Mouse (Mus musculus) R1 (cell line): ENCODE measurements around the gene Rpap2.

Experiments used
- DNase-seq: peaks from one replicate; pipeline ENCODE4 v3.0.0-alpha.2; 2018; ENCODE audit warnings: low read depth, low spot score

The Rpap2 gene

GRCm38 (mm10) chr5:107597301-107598077 lies at the start of gene Rpap2, which contains the start of gene Glmn:
TSS of gene Rpap2 (plus strand) at chr5:107597373.
TSS of gene Glmn (minus strand) at chr5:107597888.
- DNase-seq = peak; percentile 90

- no peak for DNase-seq
Observed at GRCm38 (mm10) chr5:107547955-107548354, 49.2 kb upstream of the Rpap2 start.

- DNase-seq = no peak
Observed at GRCm38 (mm10) chr5:107548444-107548843, 48.7 kb upstream of the Rpap2 start.

DNA sequence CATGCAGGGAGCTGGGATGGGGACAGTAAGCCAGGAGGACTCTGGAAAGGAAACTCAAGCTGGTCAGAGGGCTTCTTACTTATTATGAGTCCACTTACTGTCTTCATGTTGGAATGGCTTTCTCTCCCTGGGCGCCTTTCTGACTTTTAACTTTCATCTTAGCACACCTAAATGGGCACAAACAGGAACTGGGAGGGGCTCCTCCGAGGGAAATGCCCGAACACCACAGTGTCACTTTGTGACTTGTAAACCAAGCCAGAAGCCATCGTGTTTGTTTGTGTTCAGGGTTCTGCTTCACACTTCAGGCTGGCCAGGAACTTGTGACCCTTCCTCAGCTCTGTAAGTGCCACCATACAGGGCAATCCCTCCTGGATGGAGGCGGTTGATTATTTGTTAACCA lies 42.8 kb upstream of the Rpap2 start:
- DNase-seq = no peak

DNA sequence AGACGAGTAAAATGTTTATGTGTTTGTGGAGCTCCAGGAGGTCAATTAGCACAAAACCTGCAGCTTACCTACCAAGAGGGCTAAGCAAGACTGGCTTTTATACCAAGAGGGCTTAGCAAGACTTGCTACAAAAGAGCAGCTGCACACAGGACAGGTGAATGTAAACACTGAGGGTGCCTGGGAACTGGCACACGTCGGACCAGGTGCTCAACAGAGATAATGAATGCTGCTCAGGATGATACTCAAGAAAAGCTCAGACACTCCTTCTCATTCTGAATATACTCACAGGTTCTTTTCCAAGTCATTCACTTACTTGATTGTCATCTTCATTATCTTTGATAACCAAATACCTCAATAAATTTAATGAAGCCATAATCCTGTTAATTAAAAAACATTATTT lies 40.2 kb upstream of the Rpap2 start:
- no peak for DNase-seq

GRCm38 (mm10) chr5:107569148-107569547 lies 28.0 kb upstream of the Rpap2 start:
- DNase-seq = no peak

- peak; percentile 9 for DNase-seq
Observed at GRCm38 (mm10) chr5:107598380-107598779, 1.2 kb downstream of the Rpap2 start.

GRCm38 (mm10) chr5:107611224-107611623 lies 14.1 kb downstream of the Rpap2 start:
- DNase-seq = peak; percentile 62

- DNase-seq = no peak
Observed at GRCm38 (mm10) chr5:107617986-107618385, 20.8 kb downstream of the Rpap2 start.

DNA sequence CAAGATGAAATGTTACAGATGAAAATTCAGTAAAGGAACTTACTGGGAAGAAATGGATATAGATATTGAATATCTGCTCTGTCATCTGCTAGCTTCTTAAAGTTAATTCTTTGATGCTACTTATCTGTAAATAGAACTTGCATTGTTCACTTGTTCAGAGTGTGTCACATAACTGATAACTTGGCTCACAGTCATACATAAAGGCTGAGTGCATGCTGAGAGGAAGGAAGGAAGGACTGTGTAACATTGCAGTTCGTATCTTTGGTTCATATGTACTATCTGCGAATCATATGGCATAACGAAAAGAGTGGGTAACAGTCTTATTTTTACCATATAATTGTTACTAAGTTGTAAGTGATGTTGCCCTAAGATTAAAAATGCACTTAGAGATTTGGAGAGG lies 24.2 kb downstream of the Rpap2 start:
- DNase-seq = no peak

- no peak for DNase-seq
Observed at GRCm38 (mm10) chr5:107633651-107634050, 36.5 kb downstream of the Rpap2 start.

DNA sequence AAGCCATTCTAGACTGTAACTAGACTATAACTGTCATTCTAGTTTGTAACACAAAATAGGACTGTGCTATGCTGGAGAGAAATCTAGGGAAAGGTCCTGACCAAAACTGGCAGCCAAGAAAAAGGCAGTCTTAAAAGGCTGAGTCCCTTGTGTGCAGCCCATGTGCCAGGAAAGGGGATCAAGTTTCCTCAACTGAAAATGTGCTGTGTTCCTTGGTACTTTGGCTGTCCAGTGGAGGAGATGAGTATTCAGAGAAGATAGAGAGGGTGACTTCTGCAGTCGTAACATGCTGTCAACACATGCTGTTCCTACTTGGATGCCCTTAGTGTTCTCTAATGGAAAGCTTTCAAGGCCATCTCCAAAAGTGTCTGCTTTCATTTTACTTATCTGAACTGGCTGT lies 39.9 kb downstream of the Rpap2 start:
- no peak for DNase-seq

- no peak for DNase-seq
Observed at GRCm38 (mm10) chr5:107638366-107638765, 41.2 kb downstream of the Rpap2 start.

GRCm38 (mm10) chr5:107644595-107644994 lies 47.4 kb downstream of the Rpap2 start:
- no peak for DNase-seq

DNA sequence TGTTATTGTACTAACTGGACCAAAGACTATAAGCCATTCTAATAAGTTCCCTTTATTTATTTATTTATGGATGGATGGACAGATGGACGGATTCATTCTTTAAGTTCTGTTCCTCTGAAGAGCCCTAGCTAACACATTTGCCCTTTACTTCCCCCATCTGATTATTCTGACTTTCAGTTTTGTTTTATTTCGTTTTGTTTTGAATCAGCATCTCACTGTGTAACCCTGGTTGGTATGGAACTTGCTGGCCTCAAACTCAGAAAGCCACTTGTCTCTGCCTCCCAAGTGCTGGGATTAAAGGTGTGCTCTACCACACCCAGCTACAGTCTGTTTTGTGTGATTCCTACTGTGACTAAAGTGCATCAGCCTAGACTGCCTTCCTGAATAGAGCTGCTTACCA lies 48.8 kb downstream of the Rpap2 start:
- no peak for DNase-seq

DNA sequence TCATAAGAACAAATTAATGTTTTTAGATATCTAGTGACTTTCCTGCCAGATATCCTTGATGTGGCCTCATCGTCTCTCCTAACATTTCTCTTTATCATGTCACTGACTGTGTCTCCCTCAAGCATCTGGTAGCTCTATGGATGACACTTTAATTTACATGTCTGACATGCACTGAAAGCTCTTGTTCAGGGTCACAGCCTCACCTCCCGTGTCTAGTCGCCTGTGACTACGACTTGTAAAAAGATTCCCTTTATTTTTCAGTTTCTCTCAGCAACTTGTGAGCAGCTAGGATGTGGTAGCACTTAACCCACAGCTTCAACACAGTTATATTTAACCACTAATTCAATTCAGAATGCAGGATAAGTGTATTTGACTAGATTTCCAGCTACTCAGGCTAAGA lies 50.4 kb downstream of the Rpap2 start:
- DNase-seq = no peak

GRCm38 (mm10) chr5:107648552-107649125 lies 51.5 kb downstream of the Rpap2 start:
- DNase-seq = no peak

- DNase-seq = no peak
Observed at GRCm38 (mm10) chr5:107649680-107650079, 52.5 kb downstream of the Rpap2 start.

DNA sequence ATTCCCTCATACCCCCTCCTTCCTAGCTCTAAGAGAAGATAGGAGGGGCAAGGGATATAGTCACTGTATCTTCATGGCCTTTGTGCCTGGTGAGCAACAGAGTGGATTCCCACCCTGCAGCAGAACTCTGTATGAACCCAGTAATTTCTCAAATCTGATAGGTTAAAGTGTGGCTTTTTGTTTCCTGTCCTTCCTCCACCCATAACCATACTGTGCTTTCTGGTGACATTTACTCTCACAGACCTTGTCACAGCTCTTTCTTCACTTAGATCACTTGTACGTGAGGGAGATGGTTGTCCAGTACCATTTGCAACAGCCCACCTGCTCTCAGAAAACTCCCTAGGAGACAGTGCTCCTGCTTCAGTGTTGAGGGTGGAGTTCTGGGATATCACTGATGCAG lies 53.3 kb downstream of the Rpap2 start:
- DNase-seq = no peak

GRCm38 (mm10) chr5:107652055-107652660 lies 55.0 kb downstream of the Rpap2 start:
- DNase-seq = no peak

- no peak for DNase-seq
Observed at GRCm38 (mm10) chr5:107678392-107678791, 81.2 kb downstream of the Rpap2 start.

DNA sequence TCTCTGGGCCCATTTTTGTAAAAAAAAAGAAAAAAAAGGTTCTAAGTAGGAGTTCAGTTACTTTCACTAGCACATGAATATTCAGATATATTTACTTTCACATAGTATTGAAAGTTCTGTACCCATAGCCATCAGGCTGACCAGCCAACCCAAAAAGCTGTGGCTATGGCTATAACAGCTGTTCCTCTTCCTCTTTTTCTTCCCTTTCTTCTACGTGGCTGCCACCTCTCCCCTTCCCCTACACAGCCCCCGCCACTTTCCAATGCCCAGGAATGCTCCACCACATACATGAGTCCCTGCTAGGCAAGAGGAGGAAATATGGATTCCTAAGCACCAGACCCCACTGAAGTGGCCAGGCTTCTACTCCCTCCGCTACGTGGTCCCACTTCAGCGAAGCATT lies 84.1 kb downstream of the Rpap2 start:
- DNase-seq = no peak

DNA sequence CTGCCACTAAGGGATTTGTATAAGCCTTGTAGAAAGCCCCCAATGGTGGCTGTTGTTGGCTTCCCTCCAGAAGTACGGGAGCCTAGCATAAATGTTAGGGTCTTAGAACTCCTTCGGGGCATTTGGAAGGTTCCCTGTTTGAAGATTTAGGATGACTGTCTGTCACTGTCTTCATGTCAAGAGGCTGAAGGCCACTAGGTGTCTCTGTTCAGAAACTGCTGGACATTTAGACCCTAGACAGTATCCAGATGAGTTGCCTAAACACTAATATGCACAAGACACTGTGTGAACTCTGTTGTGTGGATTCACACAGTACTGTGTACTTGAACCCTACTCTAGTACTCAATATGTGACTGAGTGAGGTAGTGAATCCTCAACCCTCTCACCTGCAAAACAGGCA lies 87.2 kb downstream of the Rpap2 start:
- no peak for DNase-seq
